Mouse (Mus musculus): ENCODE data around the gene Nop2. TPM values are rescaled to one million over a fixed set of nuclear protein-coding genes. Genes with fewer than 3 reads are reported as not detected.

The Nop2 gene
- polyA plus RNA-seq, 1 experiment: 55.4 TPM

- H3K36me3 ChIP-seq (ENCODE audit: control insufficient read depth, insufficient read depth): peaks cover 22% of the 10 kb centered on the region
- peaks cover 55% of the 10 kb centered on the region for H3K79me2 ChIP-seq (ENCODE audit: control insufficient read depth, insufficient read depth)
- no peak for TF ChIP-seq POLR2A (IDR thresholded peaks at IDR 0.05; ENCODE audit: insufficient read length, low read depth)
- TF ChIP-seq CEBPB (IDR thresholded peaks at IDR 0.05; ENCODE audit: insufficient read depth, poor library complexity, severe bottlenecking): no peak
- no peak for TF ChIP-seq REST (IDR thresholded peaks at IDR 0.05; ENCODE audit: insufficient read depth, insufficient read length)
- TF ChIP-seq TCF3 (IDR thresholded peaks at IDR 0.05; ENCODE audit: insufficient read length, low read depth): no peak
- no peak for TF ChIP-seq MYOG (IDR thresholded peaks at IDR 0.05; ENCODE audit: control insufficient read depth in 1 of 3, insufficient read depth in 1 of 3, insufficient read length in 2 of 3, low read depth in 2 of 3)
- TF ChIP-seq TCF12 (IDR thresholded peaks at IDR 0.05; ENCODE audit: insufficient read depth, poor library complexity, severe bottlenecking): no peak
- TF ChIP-seq USF1 (IDR thresholded peaks at IDR 0.05; ENCODE audit: low read depth): no peak
- peak overlapping the region; percentile 90 for H3ac ChIP-seq (ENCODE audit: control insufficient read depth, insufficient read length)
- no peaks in the 10 kb centered on the region for H3K27me3 ChIP-seq (ENCODE audit: control insufficient read depth, insufficient read depth, insufficient read length)
- H3K4me2 ChIP-seq (ENCODE audit: low read depth): peak overlapping the region; percentile 91
- peak overlapping the region; percentile 100 for H3K4me3 ChIP-seq
Observed at GRCm38 (mm10) chr6:125097346-125097689, 34.4 kb upstream of the Nop2 start.

DNA sequence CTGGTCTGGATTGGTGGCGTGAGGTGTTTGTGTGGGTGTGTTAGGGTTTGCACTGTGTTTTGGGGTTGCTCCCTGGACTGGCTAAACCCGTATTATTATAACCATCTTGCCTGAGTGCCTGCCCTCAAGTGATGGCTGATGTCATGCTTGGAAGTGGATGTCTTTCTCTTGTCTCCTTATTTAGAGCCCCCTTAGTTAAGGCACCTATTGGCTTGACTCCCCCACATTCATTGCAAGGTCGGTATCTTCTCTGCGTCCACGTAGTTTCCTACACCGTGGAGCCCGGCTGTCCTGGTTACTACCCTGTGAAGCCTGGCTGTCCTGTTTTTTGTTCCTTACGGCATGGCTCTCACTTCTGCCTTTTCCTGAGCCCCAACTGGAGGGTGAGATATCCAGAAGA lies 33.8 kb upstream of the Nop2 start:
- peaks cover 56% of the 10 kb centered on the region for H3K79me2 ChIP-seq (ENCODE audit: control insufficient read depth, insufficient read depth)
- peak overlapping the region; percentile 90 for H3ac ChIP-seq (ENCODE audit: control insufficient read depth, insufficient read length)
- H3K27me3 ChIP-seq (ENCODE audit: control insufficient read depth, insufficient read depth, insufficient read length): no peaks in the 10 kb centered on the region
- H3K4me3 ChIP-seq: peak overlapping the region; percentile 100
- peaks cover 26% of the 10 kb centered on the region for H3K36me3 ChIP-seq (ENCODE audit: control insufficient read depth, insufficient read depth)
- H3K4me2 ChIP-seq (ENCODE audit: low read depth): peak overlapping the region; percentile 91
- TF ChIP-seq MYOD1 (IDR thresholded peaks at IDR 0.05; ENCODE audit: control insufficient read depth in 1 of 3, insufficient read length in 2 of 3, low read depth in 2 of 3) (no peak), TCF12 (IDR thresholded peaks at IDR 0.05; ENCODE audit: insufficient read depth, poor library complexity, severe bottlenecking) (no peak), E2F4 (IDR thresholded peaks at IDR 0.05; ENCODE audit: insufficient read depth) (no peak), MYOG (IDR thresholded peaks at IDR 0.05; ENCODE audit: control insufficient read depth in 1 of 3, insufficient read depth in 1 of 3, insufficient read length in 2 of 3, low read depth in 2 of 3) (no peak), TCF3 (IDR thresholded peaks at IDR 0.05; ENCODE audit: insufficient read length, low read depth) (no peak), SRF (IDR thresholded peaks at IDR 0.05; ENCODE audit: control insufficient read depth, insufficient read length, low read depth) (no peak), MAX (IDR thresholded peaks at IDR 0.05; ENCODE audit: low read depth) (no peak), POLR2A (IDR thresholded peaks at IDR 0.05; ENCODE audit: insufficient read length, low read depth) (peak; percentile 9)

- Histone ChIP-seq H3K36me3 (ENCODE audit: control insufficient read depth, insufficient read depth) (peaks cover 29% of the 10 kb centered on the region), H3K79me2 (ENCODE audit: control insufficient read depth, insufficient read depth) (peaks cover 56% of the 10 kb centered on the region), H3K4me3 (peak overlapping the region; percentile 100), H3K27me3 (ENCODE audit: control insufficient read depth, insufficient read depth, insufficient read length) (no peaks in the 10 kb centered on the region), H3K4me2 (ENCODE audit: low read depth) (peak overlapping the region; percentile 91), H3ac (ENCODE audit: control insufficient read depth, insufficient read length) (no peak overlapping the region)
- TF ChIP-seq CEBPB (IDR thresholded peaks at IDR 0.05; ENCODE audit: insufficient read depth, poor library complexity, severe bottlenecking): no peak
- TF ChIP-seq REST (IDR thresholded peaks at IDR 0.05; ENCODE audit: insufficient read depth, insufficient read length): no peak
- no peak for TF ChIP-seq MYOD1 (IDR thresholded peaks at IDR 0.05; ENCODE audit: control insufficient read depth in 1 of 3, insufficient read length in 2 of 3, low read depth in 2 of 3)
- no peak for TF ChIP-seq POLR2A (IDR thresholded peaks at IDR 0.05; ENCODE audit: insufficient read length, low read depth)
- TF ChIP-seq POLR2AphosphoS2 (IDR thresholded peaks at IDR 0.05; ENCODE audit: insufficient read length, low read depth): peak; percentile 30
Observed at GRCm38 (mm10) chr6:125098513-125098912, 33.2 kb upstream of the Nop2 start.

DNA sequence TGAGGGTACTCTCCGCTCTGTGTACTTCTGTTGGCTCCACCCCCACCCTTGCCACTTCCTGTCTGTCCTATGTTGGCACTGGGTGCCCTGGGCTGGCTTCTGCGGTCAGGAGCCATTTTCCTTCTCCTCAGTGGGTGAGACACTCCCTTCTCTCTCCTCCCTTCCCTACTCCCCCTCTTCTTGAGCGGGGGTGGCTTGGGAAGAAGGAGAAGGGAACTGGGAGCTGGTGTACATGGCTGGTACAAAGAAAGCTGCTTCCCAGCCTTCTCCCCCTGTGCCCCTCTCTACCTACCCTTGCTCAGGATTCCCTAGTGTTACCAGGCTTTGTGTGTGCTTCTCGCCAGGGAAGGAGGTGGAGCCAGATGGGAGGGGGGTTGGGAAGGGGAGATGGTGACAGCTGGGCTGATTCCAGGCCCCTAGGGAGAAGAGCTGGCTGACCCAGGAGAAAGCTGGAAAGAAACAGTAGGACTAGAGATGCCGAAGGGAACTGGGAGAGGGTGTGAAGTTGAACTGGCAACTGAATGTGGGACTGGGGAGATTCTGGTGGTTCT lies 32.2 kb upstream of the Nop2 start:
- Histone ChIP-seq H3ac (ENCODE audit: control insufficient read depth, insufficient read length) (no peak overlapping the region), H3K36me3 (ENCODE audit: control insufficient read depth, insufficient read depth) (peaks cover 36% of the 10 kb centered on the region), H3K79me2 (ENCODE audit: control insufficient read depth, insufficient read depth) (peaks cover 56% of the 10 kb centered on the region), H3K4me2 (ENCODE audit: low read depth) (peak overlapping the region; percentile 91), H3K4me3 (peak overlapping the region; percentile 100), H3K27me3 (ENCODE audit: control insufficient read depth, insufficient read depth, insufficient read length) (no peaks in the 10 kb centered on the region)
- TF ChIP-seq REST (IDR thresholded peaks at IDR 0.05; ENCODE audit: insufficient read depth, insufficient read length): no peak
- TF ChIP-seq MAX (IDR thresholded peaks at IDR 0.05; ENCODE audit: low read depth): no peak
- TF ChIP-seq MYOG (IDR thresholded peaks at IDR 0.05; ENCODE audit: control insufficient read depth in 1 of 3, insufficient read depth in 1 of 3, insufficient read length in 2 of 3, low read depth in 2 of 3): peak in 1 of 3 experiments; percentile 63
- peak; percentile 46 for TF ChIP-seq POLR2A (IDR thresholded peaks at IDR 0.05; ENCODE audit: insufficient read length, low read depth)
- no peak for TF ChIP-seq TCF3 (IDR thresholded peaks at IDR 0.05; ENCODE audit: insufficient read length, low read depth)
- TF ChIP-seq POLR2AphosphoS2 (IDR thresholded peaks at IDR 0.05; ENCODE audit: insufficient read length, low read depth): no peak
- peak in 2 of 3 experiments; percentile 41 to 50 for TF ChIP-seq MYOD1 (IDR thresholded peaks at IDR 0.05; ENCODE audit: control insufficient read depth in 1 of 3, insufficient read length in 2 of 3, low read depth in 2 of 3)
- TF ChIP-seq USF1 (IDR thresholded peaks at IDR 0.05; ENCODE audit: low read depth): no peak

- Histone ChIP-seq H3K79me2 (ENCODE audit: control insufficient read depth, insufficient read depth) (peaks cover 56% of the 10 kb centered on the region), H3K4me3 (no peak overlapping the region), H3K36me3 (ENCODE audit: control insufficient read depth, insufficient read depth) (peaks cover 49% of the 10 kb centered on the region), H3K27me3 (ENCODE audit: control insufficient read depth, insufficient read depth, insufficient read length) (no peaks in the 10 kb centered on the region), H3K4me2 (ENCODE audit: low read depth) (no peak overlapping the region), H3ac (ENCODE audit: control insufficient read depth, insufficient read length) (no peak overlapping the region)
- TF ChIP-seq POLR2A (IDR thresholded peaks at IDR 0.05; ENCODE audit: insufficient read length, low read depth) (no peak), SRF (IDR thresholded peaks at IDR 0.05; ENCODE audit: control insufficient read depth, insufficient read length, low read depth) (no peak)
Observed at GRCm38 (mm10) chr6:125101444-125101843, 30.3 kb upstream of the Nop2 start.

Measured in myocyte (in vitro differentiated cells).